Mouse (Mus musculus): Measurements from ENCODE around the gene BC055324.

DNA sequence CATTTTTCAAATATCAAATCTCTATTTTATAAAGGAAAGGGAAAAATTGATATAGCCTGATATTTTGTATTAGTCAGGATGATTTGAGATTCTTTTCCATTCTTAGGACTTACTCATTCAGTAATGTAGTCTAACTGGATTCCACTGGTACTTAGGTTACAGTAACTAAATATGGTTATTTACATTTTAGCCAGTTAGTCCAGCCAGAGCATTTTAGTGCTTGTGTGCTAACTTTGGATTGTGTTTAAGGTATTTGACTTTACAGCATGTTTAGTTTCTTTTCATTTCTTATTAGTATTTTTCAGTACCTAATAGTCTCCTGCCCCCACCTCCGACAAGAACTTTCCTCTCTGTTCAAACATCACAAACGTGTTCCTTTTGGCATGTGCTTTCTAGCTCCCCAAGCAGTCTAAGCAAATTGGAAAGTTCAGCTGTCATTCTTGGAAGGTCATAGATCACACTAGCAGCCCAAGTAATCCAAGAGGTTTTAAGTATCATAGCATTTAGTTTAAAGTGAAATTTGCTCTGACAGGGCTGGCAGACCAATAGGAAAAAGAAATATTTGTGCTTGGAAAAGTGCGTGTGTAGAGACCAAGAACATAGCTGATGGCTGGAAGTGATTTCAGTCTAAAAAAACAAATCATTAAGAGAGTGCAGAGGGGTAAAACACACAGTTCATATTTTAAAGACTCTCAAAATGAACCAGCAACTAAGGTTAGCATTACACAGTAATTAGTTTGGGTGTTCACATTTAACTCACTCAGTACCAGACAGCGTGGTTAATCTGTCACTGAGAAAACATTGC lies 87.4 kb downstream of the BC055324 start:
- TF ChIP-seq POLR2A (IDR thresholded peaks at IDR 0.05; ENCODE audit: insufficient read length, low read depth), result no peak
- no peak for TF ChIP-seq USF1 (IDR thresholded peaks at IDR 0.05; ENCODE audit: low read depth)
- TF ChIP-seq TCF12 (IDR thresholded peaks at IDR 0.05; ENCODE audit: insufficient read depth, poor library complexity, severe bottlenecking), result no peak
- no peak for TF ChIP-seq MYOD1 (IDR thresholded peaks at IDR 0.05; ENCODE audit: control insufficient read depth in 1 of 3, insufficient read length in 2 of 3, low read depth in 2 of 3)
- TF ChIP-seq MYOG (IDR thresholded peaks at IDR 0.05; ENCODE audit: control insufficient read depth in 1 of 3, insufficient read depth in 1 of 3, insufficient read length in 2 of 3, low read depth in 2 of 3), result no peak
- TF ChIP-seq REST (IDR thresholded peaks at IDR 0.05; ENCODE audit: insufficient read depth, insufficient read length), result no peak
- TF ChIP-seq POLR2AphosphoS2 (IDR thresholded peaks at IDR 0.05; ENCODE audit: insufficient read length, low read depth), result no peak

All from myocyte (in vitro differentiated cells).